8 mouse cellular contexts compared by ENCODE assay signal in genomic region chr2:146223176-146223905, GRCm38 (mm10). TPM values are rescaled to one million over a fixed set of nuclear protein-coding genes. Genes with fewer than 3 reads are reported as not detected.
DNase-seq lines count a peak whose midpoint lies in the region; ATAC-seq lines count a peak whose summit lies in the region.

No protein-coding gene starts in this region.

- H3K9me3 ChIP-seq in neural tube, embryonic 11.5 days (ENCODE audit: control insufficient read depth, low read length): no peaks in the 10 kb centered on the region
- no peaks in the 10 kb centered on the region for H3K9me3 ChIP-seq in forebrain, embryonic 16.5 days (ENCODE audit: control insufficient read depth, low read length)
- H3K9me3 ChIP-seq in limb, embryonic 11.5 days (ENCODE audit: control insufficient read depth, low read length): no peaks in the 10 kb centered on the region

- H3K4me3 ChIP-seq in neural tube, embryonic 11.5 days (ENCODE audit: low read depth, low read length): peak overlapping the region; percentile 58
- H3K4me3 ChIP-seq in forebrain, embryonic 16.5 days (replicated peaks; ENCODE audit: low read length): peak overlapping the region; percentile 91
- H3K4me3 ChIP-seq in limb, embryonic 11.5 days (ENCODE audit: low read depth, low read length): peak overlapping the region; percentile 47

- H3K27me3 ChIP-seq in neural tube, embryonic 11.5 days (ENCODE audit: control insufficient read depth, insufficient read depth, low read length): peaks cover 77% of the 10 kb centered on the region
- H3K27me3 ChIP-seq in forebrain, embryonic 16.5 days (replicated peaks; ENCODE audit: control insufficient read depth, insufficient read depth, low read length): no peaks in the 10 kb centered on the region
- peaks cover 82% of the 10 kb centered on the region for H3K27me3 ChIP-seq in limb, embryonic 11.5 days (ENCODE audit: control insufficient read depth, insufficient read depth, low read length)

- H3K36me3 ChIP-seq in neural tube, embryonic 11.5 days (ENCODE audit: control insufficient read depth, insufficient read depth, low read length): no peaks in the 10 kb centered on the region
- no peaks in the 10 kb centered on the region for H3K36me3 ChIP-seq in forebrain, embryonic 16.5 days (ENCODE audit: control insufficient read depth, insufficient read depth)
- H3K36me3 ChIP-seq in limb, embryonic 11.5 days (ENCODE audit: control insufficient read depth, insufficient read depth, low read length): no peaks in the 10 kb centered on the region

- 1% methylated on average over 59 of the region's 75 CpGs for WGBS in neural tube, embryonic 11.5 days
- WGBS in forebrain, embryonic 16.5 days: under 1% methylated on average over 61 of the region's 75 CpGs
- under 1% methylated on average over 69 of the region's 75 CpGs for WGBS in limb, embryonic 11.5 days

- DNase-seq in adrenal gland, adult 2 months: peak; percentile 53
- DNase-seq in adrenal gland, postnatal 4 days (ENCODE audit: low spot score in 2 of 2): no peak
- peak; percentile 51 for DNase-seq in neural tube, embryonic 11.5 days (ENCODE audit: low spot score)
- no peak for DNase-seq in neural tube, embryonic 10.5 days (ENCODE audit: extremely low spot score, low spot score)
- DNase-seq in limb, embryonic 11.5 days (ENCODE audit: low spot score): peak; percentile 57
- DNase-seq in retina, postnatal 1 day: peak; percentile 71
- DNase-seq in thymus, postnatal 0 days (ENCODE audit: low spot score): no peak

- no peak for ATAC-seq in neural tube, embryonic 11.5 days (ENCODE audit: insufficient read depth, low FRiP score, low TSS enrichment)
- ATAC-seq in forebrain, embryonic 16.5 days: no peak
- no peak for ATAC-seq in limb, embryonic 11.5 days (ENCODE audit: insufficient number of reproducible peaks, low FRiP score, low TSS enrichment, low read depth)

- peaks cover 23% of the 10 kb centered on the region for H3K4me1 ChIP-seq in neural tube, embryonic 11.5 days (ENCODE audit: control insufficient read depth, insufficient read depth, low read length)
- peaks cover 52% of the 10 kb centered on the region for H3K4me1 ChIP-seq in forebrain, embryonic 16.5 days (replicated peaks; ENCODE audit: control insufficient read depth, insufficient read depth, low read length)
- peaks cover 18% of the 10 kb centered on the region for H3K4me1 ChIP-seq in limb, embryonic 11.5 days (ENCODE audit: control insufficient read depth, insufficient read depth, low read length)

- peak overlapping the region; percentile 85 for H3K9ac ChIP-seq in neural tube, embryonic 11.5 days (ENCODE audit: low read length)
- H3K9ac ChIP-seq in forebrain, embryonic 16.5 days (replicated peaks; ENCODE audit: low read depth, low read length): peak overlapping the region; percentile 98
- no peak overlapping the region for H3K9ac ChIP-seq in limb, embryonic 11.5 days (ENCODE audit: low read length)

- peak overlapping the region; percentile 92 for H3K27ac ChIP-seq in neural tube, embryonic 11.5 days (ENCODE audit: low read depth, low read length)
- H3K27ac ChIP-seq in forebrain, embryonic 16.5 days (ENCODE audit: low read length): peak overlapping the region; percentile 98
- H3K27ac ChIP-seq in limb, embryonic 11.5 days (replicated peaks; ENCODE audit: low read depth, low read length): no peak overlapping the region

- peak overlapping the region; percentile 89 for H3K4me2 ChIP-seq in neural tube, embryonic 11.5 days (ENCODE audit: low read depth)
- peak overlapping the region; percentile 86 for H3K4me2 ChIP-seq in forebrain, embryonic 16.5 days (ENCODE audit: low read length)
- peak overlapping the region; percentile 95 for H3K4me2 ChIP-seq in limb, embryonic 11.5 days (ENCODE audit: low read depth, severe bottlenecking)

RNA-seq across cellular contexts. Expression of gene Insm1, which starts 1.6 kb away (rescaled TPM):
- 1 to 10 TPM; 3.7 to 10.0 TPM for total RNA-seq in adrenal gland, adult 2 months (2021)
- 11.8 and 23.1 TPM in 2 replicates for polyA plus RNA-seq in adrenal gland, adult 2 months (2012; rRNA removed)
- 10 to 100 TPM; 16.6 to 16.8 TPM for total RNA-seq in adrenal gland, postnatal 4 days (2021)
- polyA plus RNA-seq in neural tube, embryonic 11.5 days (2014; fragmentation: Nextera tagmentation; extraction: Ambion mirVana): 7.4 and 9.3 TPM in 2 replicates
- 9.1 and 11.8 TPM in 2 replicates for polyA plus RNA-seq in forebrain, embryonic 16.5 days (2015; fragmentation: Nextera tagmentation; extraction: Ambion mirVana)
- polyA plus RNA-seq in limb, embryonic 11.5 days (2014; fragmentation: Nextera tagmentation; extraction: Ambion mirVana): 0.06 and 0.09 TPM in 2 replicates
- polyA plus RNA-seq in thymus, postnatal 0 days (2015; fragmentation: Nextera tagmentation; extraction: Ambion mirVana): 0.56 and 0.66 TPM in 2 replicates

Comparison
In these comparisons a context has a peak if more than half of its experiments do, and no peak if none do; other contexts are left out.
1. DNase-seq: peak in adrenal gland, adult 2 months (single experiment), neural tube, embryonic 11.5 days (single experiment), limb, embryonic 11.5 days (single experiment) and retina, postnatal 1 day (single experiment); none in adrenal gland, postnatal 4 days (0 of 2), neural tube, embryonic 10.5 days (single experiment) and thymus, postnatal 0 days (single experiment).
2. Peak in every context shown above with its lines, with median percentiles within 50 percentile points of each other: H3K4me2 ChIP-seq and H3K4me3 ChIP-seq.